Mouse (Mus musculus): ENCODE results near the gene Itsn1. TPM values are rescaled to one million over a fixed set of nuclear protein-coding genes. Genes with fewer than 3 reads are reported as not detected.

Gene Itsn1
- polyA plus RNA-seq, 2 experiments = 31.4 to 46.8 TPM

- Histone ChIP-seq H3K27ac (no peak overlapping the region), H3K4me2 (ENCODE audit: low read depth) (no peak overlapping the region), H3K36me3 (replicated peaks; ENCODE audit: control insufficient read depth, insufficient read depth, low read depth) (no peaks in the 10 kb centered on the region), H3K4me3 (ENCODE audit: insufficient read depth in 1 of 2, low read depth in 2 of 2, low read length in 2 of 2) (no peak overlapping the region), H3K9ac (replicated peaks) (no peak overlapping the region), H3K4me1 (replicated peaks; ENCODE audit: control insufficient read depth in 2 of 2, insufficient read depth in 2 of 2, low read length in 1 of 2) (peaks cover 0 to 3% of the 10 kb centered on the region in 2 experiments; a peak in 1 of 4 replicates), H3K27me3 (ENCODE audit: control insufficient read depth, insufficient read depth, low read length) (no peaks in the 10 kb centered on the region), H3K9me3 (ENCODE audit: control insufficient read depth, low read length) (no peaks in the 10 kb centered on the region)
- ATAC-seq (ENCODE audit: insufficient read depth) (no peak), DNase-seq (ENCODE audit: low read depth in 3 of 3, low spot score in 3 of 3) (no peak)
- TF ChIP-seq EP300 (IDR thresholded peaks at IDR 0.05; ENCODE audit: low read depth) (no peak), CTCF (IDR thresholded peaks at IDR 0.05; ENCODE audit: low read depth) (no peak)
- 63% methylated on average over 6 of the region's 6 CpGs for WGBS (ENCODE audit: insufficient replicate concordance)
These were observed 42.3 kb downstream of the Itsn1 start for GRCm38 (mm10) chr16:91771334-91771733.

- DNase-seq (ENCODE audit: low read depth in 3 of 3, low spot score in 3 of 3) = no peak
- Histone ChIP-seq H3K27me3 (ENCODE audit: control insufficient read depth, insufficient read depth, low read length) (no peaks in the 10 kb centered on the region), H3K9me3 (ENCODE audit: control insufficient read depth, low read length) (no peaks in the 10 kb centered on the region), H3K4me1 (replicated peaks; ENCODE audit: control insufficient read depth in 2 of 2, insufficient read depth in 2 of 2, low read length in 1 of 2) (peaks cover 0 to 3% of the 10 kb centered on the region in 2 experiments; a peak in 1 of 4 replicates), H3K4me2 (ENCODE audit: low read depth) (no peak overlapping the region), H3K36me3 (replicated peaks; ENCODE audit: control insufficient read depth, insufficient read depth, low read depth) (no peaks in the 10 kb centered on the region), H3K4me3 (ENCODE audit: insufficient read depth in 1 of 2, low read depth in 2 of 2, low read length in 2 of 2) (no peak overlapping the region), H3K9ac (replicated peaks) (no peak overlapping the region), H3K27ac (no peak overlapping the region)
- TF ChIP-seq CTCF (IDR thresholded peaks at IDR 0.05; ENCODE audit: low read depth) (no peak), EP300 (IDR thresholded peaks at IDR 0.05; ENCODE audit: low read depth) (no peak)
- no peak for ATAC-seq (ENCODE audit: insufficient read depth)
- 79% methylated on average over 7 of the region's 7 CpGs for WGBS (ENCODE audit: insufficient replicate concordance)
These were observed 43.5 kb downstream of the Itsn1 start for GRCm38 (mm10) chr16:91772586-91772985.

GRCm38 (mm10) chr16:91779576-91779975 is 50.5 kb downstream of the Itsn1 start:
- Histone ChIP-seq H3K4me3 (ENCODE audit: insufficient read depth in 1 of 2, low read depth in 2 of 2, low read length in 2 of 2) (no peak overlapping the region), H3K27me3 (ENCODE audit: control insufficient read depth, insufficient read depth, low read length) (no peaks in the 10 kb centered on the region; the same call in 1 of the 2 replicates), H3K9ac (replicated peaks) (no peak overlapping the region), H3K9me3 (ENCODE audit: control insufficient read depth, low read length) (no peaks in the 10 kb centered on the region), H3K36me3 (replicated peaks; ENCODE audit: control insufficient read depth, insufficient read depth, low read depth) (no peaks in the 10 kb centered on the region), H3K4me2 (ENCODE audit: low read depth) (no peak overlapping the region), H3K27ac (no peak overlapping the region), H3K4me1 (replicated peaks; ENCODE audit: control insufficient read depth in 2 of 2, insufficient read depth in 2 of 2, low read length in 1 of 2) (no peaks in the 10 kb centered on the region)
- WGBS (ENCODE audit: insufficient replicate concordance) = 66% methylated on average over 10 of the region's 10 CpGs
- TF ChIP-seq CTCF (IDR thresholded peaks at IDR 0.05; ENCODE audit: low read depth) = no peak
- TF ChIP-seq EP300 (IDR thresholded peaks at IDR 0.05; ENCODE audit: low read depth) = no peak
- DNase-seq (ENCODE audit: low read depth in 3 of 3, low spot score in 3 of 3) (no peak), ATAC-seq (ENCODE audit: insufficient read depth) (no peak)

- DNase-seq (ENCODE audit: low read depth in 3 of 3, low spot score in 3 of 3) (no peak), ATAC-seq (ENCODE audit: insufficient read depth) (no peak)
- H3K27ac ChIP-seq = no peak overlapping the region
- TF ChIP-seq CTCF (IDR thresholded peaks at IDR 0.05; ENCODE audit: low read depth) (no peak), EP300 (IDR thresholded peaks at IDR 0.05; ENCODE audit: low read depth) (no peak)
- H3K4me2 ChIP-seq (ENCODE audit: low read depth) = no peak overlapping the region
- WGBS (ENCODE audit: insufficient replicate concordance) = 55% methylated on average over 7 of the region's 7 CpGs
- H3K27me3 ChIP-seq (ENCODE audit: control insufficient read depth, insufficient read depth, low read length) = no peaks in the 10 kb centered on the region; the same call in 1 of the 2 replicates
- no peaks in the 10 kb centered on the region for H3K4me1 ChIP-seq (replicated peaks; ENCODE audit: control insufficient read depth in 2 of 2, insufficient read depth in 2 of 2, low read length in 1 of 2)
- no peaks in the 10 kb centered on the region for H3K36me3 ChIP-seq (replicated peaks; ENCODE audit: control insufficient read depth, insufficient read depth, low read depth)
- H3K9ac ChIP-seq (replicated peaks) = no peak overlapping the region
- H3K4me3 ChIP-seq (ENCODE audit: insufficient read depth in 1 of 2, low read depth in 2 of 2, low read length in 2 of 2) = no peak overlapping the region
- no peaks in the 10 kb centered on the region for H3K9me3 ChIP-seq (ENCODE audit: control insufficient read depth, low read length)
These were observed 51.1 kb downstream of the Itsn1 start for GRCm38 (mm10) chr16:91780151-91780550.

GRCm38 (mm10) chr16:91780826-91781225 is 51.7 kb downstream of the Itsn1 start:
- Histone ChIP-seq H3K4me2 (ENCODE audit: low read depth) (no peak overlapping the region), H3K27me3 (ENCODE audit: control insufficient read depth, insufficient read depth, low read length) (no peaks in the 10 kb centered on the region; the same call in 1 of the 2 replicates), H3K36me3 (replicated peaks; ENCODE audit: control insufficient read depth, insufficient read depth, low read depth) (no peaks in the 10 kb centered on the region), H3K4me1 (replicated peaks; ENCODE audit: control insufficient read depth in 2 of 2, insufficient read depth in 2 of 2, low read length in 1 of 2) (peaks cover 0 to 2% of the 10 kb centered on the region in 2 experiments; a peak in 1 of 4 replicates), H3K27ac (no peak overlapping the region), H3K9me3 (ENCODE audit: control insufficient read depth, low read length) (no peaks in the 10 kb centered on the region), H3K4me3 (ENCODE audit: insufficient read depth in 1 of 2, low read depth in 2 of 2, low read length in 2 of 2) (no peak overlapping the region), H3K9ac (replicated peaks) (no peak overlapping the region)
- no peak for DNase-seq (ENCODE audit: low read depth in 3 of 3, low spot score in 3 of 3)
- TF ChIP-seq CTCF (IDR thresholded peaks at IDR 0.05; ENCODE audit: low read depth) (no peak), EP300 (IDR thresholded peaks at IDR 0.05; ENCODE audit: low read depth) (no peak)
- ATAC-seq (ENCODE audit: insufficient read depth) = no peak
- WGBS (ENCODE audit: insufficient replicate concordance) = 56% methylated on average over 3 of the region's 3 CpGs

All from liver, embryonic 14.5 days (tissue).